Mouse (Mus musculus) cerebellum, adult 2 months (tissue): ENCODE data around the gene Calu.

Experiments used
- CTCF ChIP-seq: fragments of 200-500 bp; IDR thresholded peaks from 2 replicates; pipeline ENCODE4 v1.5.1; 2011; ENCODE audit warnings: low read depth, mild to moderate bottlenecking, control low read depth, low read length, moderate library complexity, borderline replicate concordance; ENCODE audit not compliant: insufficient read depth
- POLR2A ChIP-seq: fragments of 200-500 bp; IDR thresholded peaks from 2 replicates; pipeline ENCODE4 v1.6.1; 2011; ENCODE audit warnings: low read length, control low read depth, borderline replicate concordance; ENCODE audit not compliant: insufficient read depth

GRCm38 (mm10) chr6:29426331-29426730 lies 78.5 kb downstream of the Calu start:
- TF ChIP-seq CTCF (no peak), POLR2A (no peak)
